Mouse (Mus musculus) MEL (cell line): ENCODE measurements at regions not wholly inside any gene's neighbourhood (a gene's known extent, or its start where the extent isn't known, plus 50 kb on each side); places are given as distances from the start of the nearest gene placed in this dataset.

Experiments
- DNase-seq: peaks from one replicate; pipeline ENCODE4 v3.0.0; 2011; ENCODE audit warnings: low read depth, low spot score
- H3K27ac ChIP-seq: 2 replicates; pipeline ENCODE4 v1.5.1; 2012; ENCODE audit warnings: low read depth, mild to moderate bottlenecking, control low read depth, low read length, moderate library complexity; ENCODE audit not compliant: control insufficient read depth
- H3K27me3 ChIP-seq, 2 experiments: fragments of 150-350 bp in 1 of 2; sonication (generic) in 1 of 2; 2 replicates each; pipeline ENCODE4 v1.6.1; 2012; ENCODE audit warnings: low read length in 2 of 2, mild to moderate bottlenecking in 2 of 2, improper control_type of control experiment in 1 of 2, moderate library complexity in 1 of 2; ENCODE audit not compliant: insufficient read depth in 2 of 2, control insufficient read depth in 1 of 2
- H3K36me3 ChIP-seq, 2 experiments: 2 replicates each; pipeline ENCODE4 v1.6.1; 2012 to 2014; ENCODE audit warnings: low read length in 2 of 2, improper control_type of control experiment in 1 of 2, inconsistent platforms in 1 of 2, mild to moderate bottlenecking in 1 of 2; ENCODE audit not compliant: insufficient read depth in 2 of 2, control insufficient read depth in 1 of 2
- H3K4me1 ChIP-seq, 2 experiments: fragments of 150-350 bp in 1 of 2; sonication (generic) in 1 of 2; 2 replicates each; pipeline ENCODE4 v1.6.1; 2012; ENCODE audit warnings: low read length in 2 of 2, improper control_type of control experiment in 1 of 2, mild to moderate bottlenecking in 1 of 2; ENCODE audit not compliant: insufficient read depth in 2 of 2, control insufficient read depth in 1 of 2
- H3K4me3 ChIP-seq, 2 experiments: fragments of 150-350 bp in 1 of 2; sonication (generic) in 1 of 2; 2 replicates each; pipeline ENCODE4 v1.5.1; 2012; ENCODE audit warnings: low read depth in 2 of 2, low read length in 2 of 2, mild to moderate bottlenecking in 2 of 2, moderate library complexity in 2 of 2, control low read depth in 1 of 2, improper control_type of control experiment in 1 of 2; ENCODE audit not compliant: control insufficient read depth in 1 of 2, insufficient read depth in 1 of 2
- H3K79me2 ChIP-seq: 2 replicates; pipeline ENCODE4 v1.6.1; 2012; ENCODE audit warnings: mild to moderate bottlenecking, low read length, moderate library complexity; ENCODE audit not compliant: control insufficient read depth, poor library complexity, insufficient read depth
- H3K9ac ChIP-seq: 2 replicates; pipeline ENCODE4 v1.6.1; 2012; ENCODE audit warnings: low read depth, mild to moderate bottlenecking, control low read depth, low read length, moderate library complexity; ENCODE audit not compliant: control insufficient read depth, poor library complexity, severe bottlenecking
- H3K9me3 ChIP-seq: fragments of 150-350 bp; sonication (generic); replicated peaks from 2 replicates; pipeline ENCODE4 v1.6.1; 2012; ENCODE audit warnings: mild to moderate bottlenecking, low read length, improper control_type of control experiment, moderate library complexity; ENCODE audit not compliant: insufficient read depth
- CTCF ChIP-seq, 3 experiments: IDR thresholded peaks in 2 of 3; conservative IDR thresholded peaks in 1 of 3; 2 replicates each; pipeline ENCODE4 v1.5.1; 2011 to 2012; ENCODE audit warnings: low read length in 3 of 3, low read depth in 2 of 3, mild to moderate bottlenecking in 2 of 3, improper control_type of control experiment in 1 of 3, inconsistent platforms in 1 of 3, mixed read lengths in 1 of 3, moderate library complexity in 1 of 3; ENCODE audit not compliant: control insufficient read depth in 1 of 3, insufficient read depth in 1 of 3, poor library complexity in 1 of 3, severe bottlenecking in 1 of 3
- ELF1 ChIP-seq: IDR thresholded peaks from 2 replicates; pipeline ENCODE4 v1.6.1; 2014; ENCODE audit warnings: low read depth, mild to moderate bottlenecking, inconsistent platforms, low read length, improper control_type of control experiment, moderate library complexity
- GATA1 ChIP-seq: IDR thresholded peaks from 2 replicates; pipeline ENCODE4 v1.6.1; 2011; ENCODE audit warnings: low read depth, low read length, improper control_type of control experiment
- HCFC1 ChIP-seq: IDR thresholded peaks from 2 replicates; pipeline ENCODE4 v1.6.1; 2012; ENCODE audit warnings: low read depth, mild to moderate bottlenecking, inconsistent platforms, low read length, improper control_type of control experiment, moderate library complexity
- JUND ChIP-seq: IDR thresholded peaks from 2 replicates; pipeline ENCODE4 v1.6.1; 2011; ENCODE audit warnings: low read depth, mild to moderate bottlenecking, improper control_type of control experiment, low read length
- MAX ChIP-seq: IDR thresholded peaks from 2 replicates; pipeline ENCODE4 v1.6.1; 2011; ENCODE audit warnings: low read length, improper control_type of control experiment
- MAZ ChIP-seq: IDR thresholded peaks from 2 replicates; pipeline ENCODE4 v1.6.1; 2012; ENCODE audit warnings: low read depth, mild to moderate bottlenecking, inconsistent platforms, low read length, improper control_type of control experiment
- MEF2A ChIP-seq: IDR thresholded peaks from 2 replicates; pipeline ENCODE4 v1.6.1; 2014; ENCODE audit warnings: low read depth, mild to moderate bottlenecking, inconsistent platforms, low read length, improper control_type of control experiment; ENCODE audit not compliant: poor library complexity, insufficient replicate concordance, severe bottlenecking; ENCODE audit errors: extremely low read depth
- MXI1 ChIP-seq: IDR thresholded peaks from 2 replicates; pipeline ENCODE4 v1.6.1; 2011; ENCODE audit warnings: mild to moderate bottlenecking, low read depth, low read length, improper control_type of control experiment
- MYB ChIP-seq: IDR thresholded peaks from 2 replicates; pipeline ENCODE4 v1.6.1; 2011; ENCODE audit warnings: mild to moderate bottlenecking, low read depth, low read length, improper control_type of control experiment
- MYC ChIP-seq: IDR thresholded peaks from 2 replicates; pipeline ENCODE4 v1.6.1; 2011; ENCODE audit warnings: low read depth, mild to moderate bottlenecking, low read length, improper control_type of control experiment, moderate library complexity
- POLR2A ChIP-seq, 2 experiments: IDR thresholded peaks; 2 replicates each; pipeline ENCODE4 v1.6.1; 2011 to 2012; ENCODE audit warnings: low read length in 2 of 2, mild to moderate bottlenecking in 2 of 2, control low read depth in 1 of 2, improper control_type of control experiment in 1 of 2, low read depth in 1 of 2, moderate library complexity in 1 of 2; ENCODE audit not compliant: control insufficient read depth in 1 of 2, insufficient read depth in 1 of 2, poor library complexity in 1 of 2
- POLR2AphosphoS2 ChIP-seq: IDR thresholded peaks from 2 replicates; pipeline ENCODE4 v1.6.1; 2011; ENCODE audit warnings: low read length, improper control_type of control experiment
- POLR2AphosphoS5 ChIP-seq: IDR thresholded peaks from 2 replicates; pipeline ENCODE4 v1.6.1; 2012; ENCODE audit warnings: low read depth, borderline replicate concordance, mild to moderate bottlenecking, inconsistent platforms, low read length, moderate library complexity, mixed read lengths
- TAL1 ChIP-seq: IDR thresholded peaks from 2 replicates; pipeline ENCODE4 v1.6.1; 2012; ENCODE audit warnings: mild to moderate bottlenecking, inconsistent platforms, low read length, moderate library complexity, mixed read lengths
- TCF12 ChIP-seq: IDR thresholded peaks from 2 replicates; pipeline ENCODE4 v1.6.1; 2014; ENCODE audit warnings: low read depth, mild to moderate bottlenecking, inconsistent platforms, low read length, improper control_type of control experiment, moderate library complexity
- UBTF ChIP-seq: IDR thresholded peaks from 2 replicates; pipeline ENCODE4 v1.6.1; 2012; ENCODE audit warnings: low read depth, mild to moderate bottlenecking, inconsistent platforms, low read length, improper control_type of control experiment, moderate library complexity, borderline replicate concordance; ENCODE audit not compliant: insufficient read depth
- ZC3H11A ChIP-seq: IDR thresholded peaks from 2 replicates; pipeline ENCODE4 v1.6.1; 2012; ENCODE audit warnings: low read depth, mild to moderate bottlenecking, inconsistent platforms, low read length, improper control_type of control experiment
- ZNF384 ChIP-seq: IDR thresholded peaks from 2 replicates; pipeline ENCODE4 v1.6.1; 2012; ENCODE audit warnings: low read depth, mild to moderate bottlenecking, inconsistent platforms, low read length, improper control_type of control experiment

DNA sequence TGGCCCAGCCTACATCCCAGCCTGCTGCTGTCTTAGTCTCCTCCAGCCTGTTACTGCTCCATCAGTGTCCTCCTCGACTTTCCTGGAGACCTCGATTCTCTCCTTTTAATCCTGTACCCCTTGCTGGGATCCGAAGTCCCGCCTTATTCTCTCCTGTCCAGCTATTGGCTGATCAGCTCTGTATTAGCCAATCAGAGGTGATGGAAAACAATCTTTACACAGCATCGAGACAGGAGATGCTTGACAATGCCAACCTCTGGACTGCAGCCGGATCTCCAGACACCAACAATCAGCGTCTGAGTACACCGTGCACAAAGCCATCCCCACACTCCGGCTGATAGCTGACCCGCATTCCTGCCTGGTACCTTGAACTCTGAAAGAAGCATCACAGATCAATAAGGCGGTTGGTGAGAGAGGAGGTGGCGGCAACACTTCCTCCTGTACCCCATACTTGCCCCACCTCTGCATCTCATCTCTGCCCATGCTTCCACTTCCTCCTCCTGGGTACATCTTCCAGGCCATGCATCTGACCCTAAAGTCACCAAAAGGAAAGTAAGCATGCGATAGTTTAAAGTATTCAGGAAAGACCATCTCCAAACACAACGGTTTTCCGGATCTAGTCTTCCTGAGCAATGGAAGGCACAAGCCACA, 316.4 kb downstream of the Zfp706 start:
- no peak for DNase-seq
- TF ChIP-seq ZC3H11A (no peak), POLR2A (IDR thresholded peaks at IDR 0.05; ENCODE audit: control insufficient read depth in 1 of 2, insufficient read depth in 1 of 2, low read depth in 1 of 2, low read length in 2 of 2, poor library complexity in 1 of 2) (no peak), ELF1 (no peak), MXI1 (no peak), POLR2AphosphoS5 (no peak), MYB (no peak), HCFC1 (no peak), MYC (no peak), MEF2A (no peak), ZNF384 (no peak), CTCF (IDR thresholded peaks at IDR 0.05 in 2 of 3, conservative IDR thresholded peaks at IDR 0.05 in 1 of 3; ENCODE audit: control insufficient read depth in 1 of 3, insufficient read depth in 1 of 3, low read depth in 2 of 3, low read length in 3 of 3, poor library complexity in 1 of 3, severe bottlenecking in 1 of 3) (no peak), UBTF (no peak), TCF12 (no peak), MAX (no peak), GATA1 (no peak), TAL1 (no peak), JUND (no peak), POLR2AphosphoS2 (no peak)
- TF ChIP-seq, all 39 proteins: peak for 0
- Histone ChIP-seq H3K79me2 (no peaks in the 10 kb centered on the region), H3K9me3 (no peaks in the 10 kb centered on the region), H3K9ac (no peak overlapping the region), H3K27me3 (peaks cover 7 to 17% of the 10 kb centered on the region in 2 experiments; a peak in 3 of 4 replicates), H3K4me1 (peaks cover 0 to 11% of the 10 kb centered on the region in 2 experiments; a peak in 2 of 4 replicates), H3K27ac (no peak overlapping the region), H3K36me3 (peaks cover 0 to 2% of the 10 kb centered on the region in 2 experiments; a peak in 1 of 4 replicates), H3K4me3 (no peak overlapping the region)

- Histone ChIP-seq H3K27ac (no peak overlapping the region), H3K9me3 (no peaks in the 10 kb centered on the region), H3K4me1 (peaks cover 0 to 14% of the 10 kb centered on the region in 2 experiments; a peak in 2 of 4 replicates), H3K9ac (no peak overlapping the region), H3K27me3 (peaks cover 7 to 17% of the 10 kb centered on the region in 2 experiments; a peak in 3 of 4 replicates), H3K79me2 (no peaks in the 10 kb centered on the region), H3K36me3 (peaks cover 0 to 2% of the 10 kb centered on the region in 2 experiments; a peak in 1 of 4 replicates), H3K4me3 (no peak overlapping the region)
- TF ChIP-seq MAZ (no peak), POLR2A (IDR thresholded peaks at IDR 0.05; ENCODE audit: control insufficient read depth in 1 of 2, insufficient read depth in 1 of 2, low read depth in 1 of 2, low read length in 2 of 2, poor library complexity in 1 of 2) (no peak)
- DNase-seq: no peak
These were observed 317.7 kb downstream of the Zfp706 start for GRCm38 (mm10) chr15:36689881-36690280.
